ENCODE assay signal across 9 mouse cellular contexts in the genomic region with DNA sequence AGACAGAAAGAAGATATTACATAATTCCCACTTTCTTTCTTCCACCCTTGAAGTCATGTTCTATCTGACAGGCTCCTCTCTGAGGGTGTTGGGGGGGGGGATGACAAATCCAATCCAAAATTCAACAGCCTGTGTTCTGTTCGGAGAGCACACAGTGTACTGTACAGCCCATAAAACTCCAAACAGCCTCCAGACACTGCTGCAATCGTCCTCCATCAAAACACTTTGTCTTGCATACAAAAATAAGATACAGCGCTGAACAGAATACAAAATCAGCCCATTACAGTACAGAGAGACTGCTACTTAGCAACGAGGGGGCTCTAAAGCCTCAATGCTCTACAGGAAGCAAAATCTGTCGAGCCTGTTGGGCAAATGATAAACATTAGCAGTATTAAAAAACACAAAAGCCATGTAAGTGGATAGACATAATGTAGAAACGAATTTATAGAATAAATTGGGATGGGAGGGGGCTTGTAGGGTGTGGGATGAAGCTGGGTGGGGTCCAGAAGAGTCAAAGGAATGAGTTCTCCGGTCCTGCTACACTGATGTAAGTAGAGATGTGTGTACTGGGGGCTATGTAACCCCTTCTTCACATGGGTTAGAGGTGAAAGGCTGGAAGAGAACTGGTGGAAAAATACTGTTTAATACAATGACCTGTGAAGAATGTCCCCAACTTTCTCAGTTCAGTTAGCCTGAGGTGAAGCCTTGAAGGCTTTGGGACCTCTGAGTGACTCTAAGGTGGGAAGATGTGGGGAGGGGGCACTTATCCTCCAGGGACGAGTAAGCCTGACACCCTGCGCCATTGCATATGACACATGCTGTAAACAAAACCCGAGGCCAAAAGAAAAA.
A peak's percentile ranks its signal among the peaks of the same experiment; 100 is the strongest.
DNase-seq lines count a peak whose midpoint lies in the region; ATAC-seq and TF ChIP-seq lines count a peak whose summit lies in the region.
"Had no signal": no experiment of that assay in that cellular context is flagged by ENCODE, and none has a peak within 500 bp of the region (broad histone marks: within the 10 kb centered on the region; RNA-seq: fewer than 3 reads in every experiment).

No protein-coding gene starts in this region.

- 63% methylated on average over 10 of the region's 10 CpGs for WGBS in heart, embryonic 12.5 days

- intact Hi-C loops in left cerebral cortex, postnatal 25 days (cut with DNase I): loop anchor here (1.0 to 5.0 kb wide), 7 partner anchors 13 to 251 kb away; partner anchors contain the start of genes Usp28 and Zbtb16

- no peaks in the 10 kb centered on the region for H3K36me3 ChIP-seq in heart, embryonic 12.5 days

- H3K27me3 ChIP-seq in heart, embryonic 12.5 days (replicated peaks): no peaks in the 10 kb centered on the region

- H3K27ac ChIP-seq in heart, embryonic 12.5 days (ENCODE audit: poor library complexity, severe bottlenecking): no peak overlapping the region

- H3K4me1 ChIP-seq in heart, embryonic 12.5 days (replicated peaks): peaks cover 45% of the 10 kb centered on the region

- no peak for TF ChIP-seq CTCF in brain, embryonic 14.5 days (IDR thresholded peaks at IDR 0.05; ENCODE audit: borderline replicate concordance, extremely low read depth, insufficient read depth, insufficient read length)

- no peak for TF ChIP-seq POLR2A in brain, embryonic 14.5 days (IDR thresholded peaks at IDR 0.05; ENCODE audit: borderline replicate concordance, extremely low read depth, insufficient read depth, insufficient read length, poor library complexity, severe bottlenecking)

- no peaks in the 10 kb centered on the region for H3K9me3 ChIP-seq in heart, embryonic 12.5 days (replicated peaks)
- H3K9me3 ChIP-seq: G1E had no signal

- H3K4me2 ChIP-seq in heart, embryonic 12.5 days: peak overlapping the region; percentile 51; the same call in 1 of the 2 replicates

- no peak for DNase-seq in heart, adult 8-10 months (ENCODE audit: low spot score)
- peak; percentile 90 for DNase-seq in brain, embryonic 14.5 days (ENCODE audit: low read depth)
- peak; percentile 38 to 53 for DNase-seq in frontal cortex, postnatal 14 days (ENCODE audit: low spot score in 2 of 2)
- DNase-seq in left cerebral cortex, postnatal 25 days (ENCODE audit: low spot score in 2 of 2): peak; percentile 79 to 87
- peak; percentile 82 for DNase-seq in skeletal muscle tissue, adult 2 months (ENCODE audit: low read depth, low spot score)
- no peak for DNase-seq in spleen, adult 18-20 months
- no peak for DNase-seq in thymus, postnatal 25 days

- ATAC-seq in heart, embryonic 12.5 days (ENCODE audit: insufficient number of reproducible peaks, low FRiP score): no peak

- no peak overlapping the region for H3K9ac ChIP-seq in heart, embryonic 12.5 days

- H3K4me3 ChIP-seq in heart, embryonic 12.5 days: no peak overlapping the region

Comparison
In these comparisons a context has a peak if more than half of its experiments do, and no peak if none do; other contexts are left out.
1. DNase-seq: peak in brain, embryonic 14.5 days (single experiment), frontal cortex, postnatal 14 days (2 of 2), left cerebral cortex, postnatal 25 days (2 of 2) and skeletal muscle tissue, adult 2 months (single experiment); none in heart, adult 8-10 months (single experiment), spleen, adult 18-20 months (0 of 2) and thymus, postnatal 25 days (single experiment).